In the genomic region with DNA sequence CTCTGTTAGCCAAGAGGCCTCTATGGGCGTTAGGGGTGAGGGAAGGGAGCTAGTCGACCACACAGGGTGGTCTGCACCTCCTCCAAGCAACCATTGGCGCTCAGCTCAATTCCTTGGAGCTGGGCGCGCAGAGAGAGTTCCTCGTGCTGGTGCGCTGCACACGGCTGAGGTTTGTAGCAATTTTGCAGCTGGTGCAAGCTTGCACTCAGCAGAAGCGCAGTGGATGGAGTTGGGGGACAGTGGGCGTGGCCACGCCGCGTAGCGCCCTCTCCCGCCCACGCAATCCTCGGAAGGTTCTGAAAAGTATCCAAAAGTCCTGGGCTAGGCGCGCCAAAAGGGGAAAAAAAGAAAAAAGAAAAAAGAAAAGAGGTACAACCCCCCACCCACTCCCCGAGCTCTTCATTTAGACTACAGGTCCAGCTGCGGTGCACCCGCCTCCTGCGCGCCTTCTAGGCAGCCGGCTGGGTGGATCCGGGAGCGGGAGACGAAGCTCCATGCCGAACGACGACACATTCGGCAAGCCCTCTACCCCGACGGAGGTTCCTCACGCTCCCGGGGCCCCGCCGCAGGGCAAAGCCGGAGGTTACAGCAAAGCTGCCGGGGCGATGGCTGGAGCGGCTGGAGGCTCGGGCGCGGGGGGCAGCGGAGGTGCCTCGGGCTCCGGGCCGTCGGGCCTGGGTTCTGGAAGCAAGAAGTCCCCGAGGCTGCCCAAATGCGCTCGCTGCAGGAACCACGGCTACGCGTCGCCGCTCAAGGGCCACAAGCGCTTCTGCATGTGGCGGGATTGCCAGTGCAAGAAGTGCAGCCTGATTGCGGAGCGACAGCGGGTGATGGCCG, we compare ENCODE assay signal across 9 mouse cellular contexts. TPM values are rescaled to one million over a fixed set of nuclear protein-coding genes. Genes with fewer than 3 reads are reported as not detected.
DNase-seq lines count a peak whose midpoint lies in the region; ATAC-seq and TF ChIP-seq lines count a peak whose summit lies in the region.
"Had no signal": no experiment of that assay in that cellular context is flagged by ENCODE, and none has a peak within 500 bp of the region (broad histone marks: within the 10 kb centered on the region; RNA-seq: fewer than 3 reads in every experiment).

Gene Dmrt1 (plus strand): TSS at position 259 of the 837 bp plus-strand sequence.

- no peak for TF ChIP-seq EP300 in ES-Bruce4 (IDR thresholded peaks at IDR 0.05; ENCODE audit: insufficient read depth, low read depth, low read length)

- TF ChIP-seq POLR2A in ES-Bruce4 (IDR thresholded peaks at IDR 0.05; ENCODE audit: insufficient read depth, low read length) = no peak

- H3K4me1 ChIP-seq in ES-Bruce4 (ENCODE audit: control insufficient read depth, insufficient read depth, low read length) = no peaks in the 10 kb centered on the region
- peaks cover 17% of the 10 kb centered on the region for H3K4me1 ChIP-seq in forebrain, embryonic 15.5 days
- peaks cover 16% of the 10 kb centered on the region for H3K4me1 ChIP-seq in limb, embryonic 15.5 days
- peaks cover 16% of the 10 kb centered on the region; the same call in 1 of the 2 replicates for H3K4me1 ChIP-seq in stomach, embryonic 15.5 days

- 0 out of 2 replicates have a peak, but pooled peaks have one; percentile 41 for ATAC-seq in forebrain, embryonic 15.5 days (replicated peaks)
- no peak for ATAC-seq in limb, embryonic 15.5 days (ENCODE audit: insufficient number of reproducible peaks, low FRiP score, low TSS enrichment, low read depth)
- no peak for ATAC-seq in stomach, embryonic 15.5 days (ENCODE audit: insufficient read depth, low FRiP score, low read depth)
- ATAC-seq in megakaryocyte, adult 5-6 weeks (ENCODE audit: poor library complexity, severe bottlenecking) = no peak

- TF ChIP-seq CTCF in ES-Bruce4 (IDR thresholded peaks at IDR 0.05; ENCODE audit: low read depth, low read length) = peak; percentile 29

- H3K27ac ChIP-seq in ES-Bruce4 (ENCODE audit: insufficient read depth, low read length) = no peak within 1 kb of the TSS
- no peak within 1 kb of the TSS for H3K27ac ChIP-seq in forebrain, embryonic 15.5 days (replicated peaks)
- no peak within 1 kb of the TSS for H3K27ac ChIP-seq in limb, embryonic 15.5 days
- H3K27ac ChIP-seq in stomach, embryonic 15.5 days = no peak within 1 kb of the TSS

- peak within 1 kb of the TSS; percentile 48 for H3K4me2 ChIP-seq in forebrain, embryonic 15.5 days (replicated peaks)
- peak within 1 kb of the TSS; percentile 71 for H3K4me2 ChIP-seq in limb, embryonic 15.5 days
- peak within 1 kb of the TSS; percentile 56 for H3K4me2 ChIP-seq in stomach, embryonic 15.5 days

- H3K27me3 ChIP-seq in ES-Bruce4 (ENCODE audit: control insufficient read depth, insufficient read depth, low read length, poor library complexity, severe bottlenecking) = peaks cover 2% of the 10 kb centered on the region; the same call in 1 of the 2 replicates
- peaks cover 52% of the 10 kb centered on the region for H3K27me3 ChIP-seq in forebrain, embryonic 15.5 days
- H3K27me3 ChIP-seq in limb, embryonic 15.5 days = peaks cover 76% of the 10 kb centered on the region
- H3K27me3 ChIP-seq in stomach, embryonic 15.5 days (replicated peaks) = peaks cover 68% of the 10 kb centered on the region

- peak within 1 kb of the TSS; percentile 60 for H3K9ac ChIP-seq in ES-Bruce4 (ENCODE audit: low read depth, poor library complexity, severe bottlenecking)
- no peak within 1 kb of the TSS for H3K9ac ChIP-seq in forebrain, embryonic 15.5 days (replicated peaks)
- H3K9ac ChIP-seq in limb, embryonic 15.5 days = no peak within 1 kb of the TSS
- H3K9ac ChIP-seq in stomach, embryonic 15.5 days = no peak within 1 kb of the TSS

- peak within 1 kb of the TSS; percentile 82 for H3K4me3 ChIP-seq in ES-Bruce4 (ENCODE audit: low read depth, low read length)
- H3K4me3 ChIP-seq in forebrain, embryonic 15.5 days = peak within 1 kb of the TSS; percentile 33
- peak within 1 kb of the TSS; percentile 36 for H3K4me3 ChIP-seq in limb, embryonic 15.5 days
- H3K4me3 ChIP-seq in stomach, embryonic 15.5 days (replicated peaks) = peak within 1 kb of the TSS; percentile 33

- no peaks in the 10 kb centered on the region for H3K36me3 ChIP-seq in ES-Bruce4 (ENCODE audit: control insufficient read depth, insufficient read depth, low read length, poor library complexity, severe bottlenecking)
- no peaks in the 10 kb centered on the region for H3K36me3 ChIP-seq in forebrain, embryonic 15.5 days
- no peaks in the 10 kb centered on the region for H3K36me3 ChIP-seq in limb, embryonic 15.5 days
- H3K36me3 ChIP-seq in stomach, embryonic 15.5 days = no peaks in the 10 kb centered on the region

- WGBS in forebrain, embryonic 15.5 days = under 1% methylated on average over 64 of the region's 64 CpGs
- whole genome bisulfite sequencing in limb, embryonic 15.5 days = under 1% methylated on average over 64 of the region's 64 CpGs
- WGBS in stomach, embryonic 15.5 days = 2% methylated on average over 64 of the region's 64 CpGs

- no peaks in the 10 kb centered on the region for H3K9me3 ChIP-seq in ES-Bruce4 (replicated peaks; ENCODE audit: control insufficient read depth, insufficient read depth, low read length, poor library complexity, severe bottlenecking)
- H3K9me3 ChIP-seq in forebrain, embryonic 15.5 days = no peaks in the 10 kb centered on the region
- H3K9me3 ChIP-seq in limb, embryonic 15.5 days = no peaks in the 10 kb centered on the region
- H3K9me3 ChIP-seq in stomach, embryonic 15.5 days = no peaks in the 10 kb centered on the region

- peak; percentile 14 to 31 for DNase-seq in cerebellum, postnatal 10 days
- no peak for DNase-seq in cerebellum, adult 9-10 months
- no peak for DNase-seq in natural killer cell, adult 2 months (ENCODE audit: low spot score in 2 of 2)

RNA-seq across cellular contexts. Expression of gene Dmrt1, which starts in this region (rescaled TPM):
- polyA plus RNA-seq in ES-Bruce4 (2011; ENCODE audit: insufficient read depth, insufficient read length, low read depth, missing spikeins) = 11.7 and 15.1 TPM in 2 replicates
- 0.10 and 0.18 TPM in 2 replicates for polyA plus RNA-seq in forebrain, embryonic 15.5 days (2015; fragmentation: Nextera tagmentation; extraction: Ambion mirVana)
- polyA plus RNA-seq in limb, embryonic 15.5 days (2015; fragmentation: Nextera tagmentation; extraction: Ambion mirVana) = 0.10 TPM in 1 of 2 replicates, not detected in the other
- not detected in 2 replicates for polyA plus RNA-seq in stomach, embryonic 15.5 days (2015; fragmentation: Nextera tagmentation; extraction: Ambion mirVana)
- total RNA-seq in megakaryocyte, adult 5-6 weeks (2015) = not detected in 2 replicates
- total RNA-seq in megakaryocyte, adult 5-6 weeks (2017) = not detected in 2 replicates
- total RNA-seq: neutrophil, adult 5-6 weeks had no signal

Comparison
In these comparisons a context has a peak if more than half of its experiments do, and no peak if none do; other contexts are left out.
1. RNA of gene Dmrt1 (polyA plus RNA-seq): 11.7 to 15.1 TPM in ES-Bruce4; 0.10 to 0.18 TPM in forebrain, embryonic 15.5 days, 0.10 TPM in limb, embryonic 15.5 days and not detected in stomach, embryonic 15.5 days; every median in the first group is over 10 times any median in the second.
2. DNase-seq: peak in cerebellum, postnatal 10 days (2 of 2); none in cerebellum, adult 9-10 months (single experiment) and natural killer cell, adult 2 months (0 of 2).
3. Peak in ATAC-seq, H3K4me3 ChIP-seq and H3K4me2 ChIP-seq in forebrain, embryonic 15.5 days; RNA of the gene not detected or under 1 TPM.
4. Peak in every context shown above with its lines, with median percentiles within 50 percentile points of each other: H3K4me3 ChIP-seq and H3K4me2 ChIP-seq.